Mouse (Mus musculus) thymus, adult 2 months (tissue): ENCODE measurements at regions not wholly inside any gene's neighbourhood (a gene's known extent, or its start where the extent isn't known, plus 50 kb on each side); places are given as distances from the start of the nearest gene placed in this dataset.

Source experiments
- CTCF ChIP-seq: fragments of 200-500 bp; IDR thresholded peaks from 2 replicates; pipeline ENCODE4 v1.5.1; 2012; ENCODE audit warnings: mild to moderate bottlenecking, control low read depth, low read length, moderate library complexity, borderline replicate concordance; ENCODE audit not compliant: control insufficient read depth, poor library complexity, insufficient read depth; ENCODE audit errors: extremely low read depth
- POLR2A ChIP-seq: fragments of 200-500 bp; IDR thresholded peaks from 2 replicates; pipeline ENCODE4 v1.6.1; 2012; ENCODE audit warnings: mild to moderate bottlenecking, low read length, control low read depth, moderate library complexity; ENCODE audit not compliant: control insufficient read depth, poor library complexity, insufficient read depth; ENCODE audit errors: extremely low read depth

GRCm38 (mm10) chr11:22684576-22684975, 172.7 kb downstream of the Tmem17 start:
- no peak for TF ChIP-seq CTCF
- TF ChIP-seq POLR2A: no peak
